In the genomic region with DNA sequence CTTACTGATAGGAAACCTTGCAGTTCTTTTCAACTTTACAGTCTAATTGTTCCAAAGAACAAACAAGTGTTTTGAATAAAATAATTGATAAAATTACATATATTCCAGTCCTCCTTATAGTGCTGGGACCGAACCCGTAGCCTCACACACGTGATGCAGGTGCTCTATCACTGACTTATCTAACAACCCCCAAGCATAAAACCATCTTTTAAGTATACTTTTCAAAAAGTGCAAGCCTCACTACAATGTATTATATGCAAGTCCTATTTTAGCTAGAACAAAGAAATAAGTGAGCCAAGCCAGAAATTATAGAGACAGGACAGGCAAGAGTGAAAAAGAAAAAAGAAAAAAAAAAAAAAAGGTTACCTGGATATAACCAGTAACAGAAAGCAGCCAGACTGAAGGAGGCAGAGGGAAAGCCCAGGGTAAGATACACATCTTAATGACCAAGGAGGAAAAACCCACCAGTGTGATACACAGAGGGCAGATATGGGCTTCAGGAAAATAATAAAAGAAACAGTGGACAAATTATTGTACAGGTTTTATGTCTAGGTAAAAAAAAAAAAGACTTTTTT, we compare ENCODE assay signal across 16 mouse cellular contexts. TPM values are rescaled to one million over a fixed set of nuclear protein-coding genes. Genes with fewer than 3 reads are reported as not detected.
DNase-seq lines count a peak whose midpoint lies in the region; ATAC-seq and TF ChIP-seq lines count a peak whose summit lies in the region.
"Had no signal": no experiment of that assay in that cellular context is flagged by ENCODE, and none has a peak within 500 bp of the region (broad histone marks: within the 10 kb centered on the region; RNA-seq: fewer than 3 reads in every experiment).

No protein-coding gene starts in this region.

- no peak for TF ChIP-seq CTCF in kidney, adult 2 months (conservative IDR thresholded peaks at IDR 0.05; ENCODE audit: insufficient read depth, insufficient read length, low read depth, low read length)
- TF ChIP-seq CTCF in lung, postnatal 0 days (IDR thresholded peaks at IDR 0.05), result no peak

- no peaks in the 10 kb centered on the region for H3K9me3 ChIP-seq in heart, embryonic 12.5 days (replicated peaks)
- H3K9me3 ChIP-seq in kidney, embryonic 15.5 days (replicated peaks), result no peaks in the 10 kb centered on the region
- no peaks in the 10 kb centered on the region for H3K9me3 ChIP-seq in lung, postnatal 0 days (ENCODE audit: low read length)
- H3K9me3 ChIP-seq: embryonic facial prominence, embryonic 13.5 days; forebrain, embryonic 12.5 days; liver, embryonic 12.5 days; midbrain, embryonic 15.5 days had no signal

- peaks cover 7% of the 10 kb centered on the region for H3K4me1 ChIP-seq in heart, embryonic 12.5 days (replicated peaks)
- no peaks in the 10 kb centered on the region for H3K4me1 ChIP-seq in kidney, embryonic 15.5 days
- H3K4me1 ChIP-seq in kidney, adult 2 months (ENCODE audit: control insufficient read depth, insufficient read depth, low read length), result no peaks in the 10 kb centered on the region
- no peaks in the 10 kb centered on the region for H3K4me1 ChIP-seq in lung, postnatal 0 days (ENCODE audit: insufficient read depth, low read depth, low read length)
- H3K4me1 ChIP-seq: liver, embryonic 12.5 days; midbrain, embryonic 15.5 days had no signal

- ATAC-seq in heart, embryonic 12.5 days (ENCODE audit: insufficient number of reproducible peaks, low FRiP score), result no peak
- ATAC-seq in kidney, embryonic 15.5 days (replicated peaks; ENCODE audit: low FRiP score), result no peak
- no peak for ATAC-seq in lung, postnatal 0 days
- ATAC-seq: liver, embryonic 12.5 days; midbrain, embryonic 15.5 days had no signal

- DNase-seq in heart, adult 9 months (ENCODE audit: low spot score in 2 of 2), result no peak
- no peak for DNase-seq in kidney, adult 2 months
- no peak for DNase-seq in lung, postnatal 0 days (ENCODE audit: low spot score)
- DNase-seq in lung, adult 18-20 months, result no peak
- DNase-seq in Muller cell, postnatal 12 days (ENCODE audit: inconsistent ontology term), result no peak
- DNase-seq: adrenal gland, postnatal 10 days; cerebellum, adult 2 months; kidney, postnatal 36 days; spleen, adult 18-20 months; thymus, postnatal 25 days had no signal

- H3K27ac ChIP-seq in heart, embryonic 12.5 days (ENCODE audit: poor library complexity, severe bottlenecking), result peak overlapping the region; percentile 96
- 0 out of 2 replicates have a peak overlapping the region, but pooled peaks have one; percentile 6 for H3K27ac ChIP-seq in kidney, embryonic 15.5 days
- H3K27ac ChIP-seq in kidney, adult 2 months (ENCODE audit: insufficient read depth, low read depth, low read length), result no peak overlapping the region
- peak overlapping the region; percentile 77 for H3K27ac ChIP-seq in lung, postnatal 0 days (ENCODE audit: low read length)
- H3K27ac ChIP-seq: embryonic facial prominence, embryonic 13.5 days; forebrain, embryonic 12.5 days; liver, embryonic 12.5 days; midbrain, embryonic 15.5 days had no signal

- TF ChIP-seq EP300 in lung, postnatal 0 days (IDR thresholded peaks at IDR 0.05), result no peak

- H3K4me2 ChIP-seq in heart, embryonic 12.5 days, result no peak overlapping the region
- H3K4me2 ChIP-seq in kidney, embryonic 15.5 days, result no peak overlapping the region
- no peak overlapping the region; the same call in 1 of the 2 replicates for H3K4me2 ChIP-seq in lung, postnatal 0 days (replicated peaks; ENCODE audit: low read depth, low read length)
- H3K4me2 ChIP-seq: embryonic facial prominence, embryonic 13.5 days; forebrain, embryonic 12.5 days; liver, embryonic 12.5 days; midbrain, embryonic 15.5 days had no signal

- H3K36me3 ChIP-seq in heart, embryonic 12.5 days, result peaks cover 7% of the 10 kb centered on the region
- H3K36me3 ChIP-seq in kidney, embryonic 15.5 days, result peaks cover 15% of the 10 kb centered on the region
- H3K36me3 ChIP-seq in kidney, adult 2 months (ENCODE audit: control insufficient read depth, insufficient read depth, low read length), result 0 out of 2 replicates have a peak, but pooled peaks cover 1% of the 10 kb centered on the region
- no peaks in the 10 kb centered on the region for H3K36me3 ChIP-seq in lung, postnatal 0 days (ENCODE audit: insufficient read depth, low read length)

- H3K4me3 ChIP-seq in heart, embryonic 12.5 days, result no peak overlapping the region
- H3K4me3 ChIP-seq in kidney, embryonic 15.5 days (replicated peaks), result no peak overlapping the region
- no peak overlapping the region for H3K4me3 ChIP-seq in kidney, adult 2 months (ENCODE audit: insufficient read depth, low read depth, low read length)
- H3K4me3 ChIP-seq in lung, postnatal 0 days (ENCODE audit: low read depth, low read length), result no peak overlapping the region
- H3K4me3 ChIP-seq: embryonic facial prominence, embryonic 13.5 days; forebrain, embryonic 12.5 days; liver, embryonic 12.5 days; midbrain, embryonic 15.5 days had no signal

- 74% methylated on average over 3 of the region's 3 CpGs for WGBS in heart, embryonic 12.5 days
- 86% methylated on average over 3 of the region's 3 CpGs for WGBS in kidney, embryonic 15.5 days
- 85% methylated on average over 3 of the region's 3 CpGs for WGBS in kidney, adult 2 months
- 56% methylated on average over 3 of the region's 3 CpGs for WGBS in lung, postnatal 0 days

- H3K9ac ChIP-seq in heart, embryonic 12.5 days, result no peak overlapping the region
- no peak overlapping the region for H3K9ac ChIP-seq in kidney, embryonic 15.5 days
- H3K9ac ChIP-seq in lung, postnatal 0 days (replicated peaks; ENCODE audit: low read depth), result no peak overlapping the region
- H3K9ac ChIP-seq: embryonic facial prominence, embryonic 13.5 days; forebrain, embryonic 12.5 days; liver, embryonic 12.5 days; midbrain, embryonic 15.5 days had no signal

- H3K27me3 ChIP-seq in heart, embryonic 12.5 days (replicated peaks), result no peaks in the 10 kb centered on the region
- no peaks in the 10 kb centered on the region for H3K27me3 ChIP-seq in kidney, embryonic 15.5 days
- no peaks in the 10 kb centered on the region for H3K27me3 ChIP-seq in kidney, adult 2 months (replicated peaks; ENCODE audit: control insufficient read depth, insufficient read depth, low read length)
- no peaks in the 10 kb centered on the region for H3K27me3 ChIP-seq in lung, postnatal 0 days (replicated peaks; ENCODE audit: insufficient read depth, low read length)
- H3K27me3 ChIP-seq: embryonic facial prominence, embryonic 13.5 days; forebrain, embryonic 12.5 days; liver, embryonic 12.5 days; midbrain, embryonic 15.5 days had no signal

- no peak for TF ChIP-seq POLR2A in kidney, adult 2 months (IDR thresholded peaks at IDR 0.05; ENCODE audit: low read depth, low read length)

RNA-seq across cellular contexts. Expression of gene Vmp1, which starts 36.7 kb away (rescaled TPM):
- 104 and 109 TPM in 2 replicates for polyA plus RNA-seq in heart, embryonic 12.5 days (2016; fragmentation: Nextera tagmentation; extraction: Ambion mirVana)
- 139 and 144 TPM in 2 replicates for polyA plus RNA-seq in kidney, embryonic 15.5 days (2015; fragmentation: Nextera tagmentation; extraction: Ambion mirVana)
- 48.9 and 55.3 TPM in 2 replicates for polyA plus RNA-seq in kidney, adult 2 months (2012; rRNA removed)
- 181 and 202 TPM in 2 replicates for polyA plus RNA-seq in lung, postnatal 0 days (2015; fragmentation: Nextera tagmentation; extraction: Ambion mirVana)

RNA-seq across cellular contexts. Expression of gene Ptrh2, which starts 36.8 kb away (rescaled TPM):
- 21.5 TPM in 2 replicates for polyA plus RNA-seq in heart, embryonic 12.5 days (2016; fragmentation: Nextera tagmentation; extraction: Ambion mirVana)
- polyA plus RNA-seq in kidney, embryonic 15.5 days (2015; fragmentation: Nextera tagmentation; extraction: Ambion mirVana), result 35.8 and 38.2 TPM in 2 replicates
- 4.0 and 6.0 TPM in 2 replicates for polyA plus RNA-seq in kidney, adult 2 months (2012; rRNA removed)
- polyA plus RNA-seq in lung, postnatal 0 days (2015; fragmentation: Nextera tagmentation; extraction: Ambion mirVana), result 11.7 and 12.2 TPM in 2 replicates
